Mouse (Mus musculus) ES-Bruce4 (cell line): Measurements from ENCODE around the gene Xlr5a.

Experiments
- CTCF ChIP-seq: IDR thresholded peaks from one replicate; pipeline ENCODE4 v1.8.1; 2011; ENCODE audit warnings: low read depth, low read length
- EP300 ChIP-seq: IDR thresholded peaks from 2 replicates; pipeline ENCODE4 v1.6.1; 2011; ENCODE audit warnings: low read depth, low read length; ENCODE audit not compliant: insufficient read depth
- POLR2A ChIP-seq: IDR thresholded peaks from one replicate; pipeline ENCODE4 v1.8.1; 2011; ENCODE audit warnings: low read length; ENCODE audit not compliant: insufficient read depth

GRCm38 (mm10) chrX:73333548-73333947 lies 40.8 kb upstream of the Xlr5a start:
- TF ChIP-seq POLR2A (no peak), EP300 (no peak), CTCF (no peak)
